Mouse (Mus musculus): ENCODE data around the gene Tbx5. TPM values are rescaled to one million over a fixed set of nuclear protein-coding genes. Genes with fewer than 3 reads are reported as not detected.

The Tbx5 gene
- polyA plus RNA-seq, 1 experiment from 2014 or later = not detected

- Histone ChIP-seq H3K27ac (ENCODE audit: low read depth, low read length) (no peak overlapping the region), H3K4me1 (replicated peaks; ENCODE audit: control insufficient read depth, insufficient read depth, low read length) (no peaks in the 10 kb centered on the region), H3K36me3 (ENCODE audit: control insufficient read depth, insufficient read depth, low read length) (no peaks in the 10 kb centered on the region), H3K27me3 (ENCODE audit: control insufficient read depth, insufficient read depth, low read length) (peaks cover 92% of the 10 kb centered on the region), H3K4me3 (ENCODE audit: low read depth, low read length) (no peak overlapping the region), H3K9me3 (ENCODE audit: control insufficient read depth, low read length) (no peaks in the 10 kb centered on the region), H3K9ac (ENCODE audit: low read depth, low read length) (no peak overlapping the region), H3K4me2 (replicated peaks; ENCODE audit: low read depth, low read length) (no peak overlapping the region)
- ATAC-seq (ENCODE audit: low FRiP score) (no peak), DNase-seq (ENCODE audit: low spot score) (peak; percentile 37)
These were observed 26.0 kb upstream of the Tbx5 start for GRCm38 (mm10) chr5:119806467-119806866.

GRCm38 (mm10) chr5:119807481-119808183, 24.8 kb upstream of the Tbx5 start:
- DNase-seq (ENCODE audit: low spot score) (peak; percentile 40), ATAC-seq (ENCODE audit: low FRiP score) (no peak)
- no peaks in the 10 kb centered on the region for H3K9me3 ChIP-seq (ENCODE audit: control insufficient read depth, low read length)
- H3K4me2 ChIP-seq (replicated peaks; ENCODE audit: low read depth, low read length) = no peak overlapping the region
- peaks cover 80% of the 10 kb centered on the region for H3K27me3 ChIP-seq (ENCODE audit: control insufficient read depth, insufficient read depth, low read length)
- no peak overlapping the region for H3K4me3 ChIP-seq (ENCODE audit: low read depth, low read length)
- no peak overlapping the region for H3K27ac ChIP-seq (ENCODE audit: low read depth, low read length)
- no peaks in the 10 kb centered on the region for H3K36me3 ChIP-seq (ENCODE audit: control insufficient read depth, insufficient read depth, low read length)
- under 1% methylated on average over 20 of the region's 20 CpGs for WGBS
- no peak overlapping the region for H3K9ac ChIP-seq (ENCODE audit: low read depth, low read length)
- H3K4me1 ChIP-seq (replicated peaks; ENCODE audit: control insufficient read depth, insufficient read depth, low read length) = no peaks in the 10 kb centered on the region

GRCm38 (mm10) chr5:119808713-119809112, 23.8 kb upstream of the Tbx5 start:
- H3K4me1 ChIP-seq (replicated peaks; ENCODE audit: control insufficient read depth, insufficient read depth, low read length) = no peaks in the 10 kb centered on the region
- H3K9me3 ChIP-seq (ENCODE audit: control insufficient read depth, low read length) = no peaks in the 10 kb centered on the region
- H3K4me3 ChIP-seq (ENCODE audit: low read depth, low read length) = no peak overlapping the region
- no peak overlapping the region for H3K27ac ChIP-seq (ENCODE audit: low read depth, low read length)
- H3K36me3 ChIP-seq (ENCODE audit: control insufficient read depth, insufficient read depth, low read length) = no peaks in the 10 kb centered on the region
- H3K27me3 ChIP-seq (ENCODE audit: control insufficient read depth, insufficient read depth, low read length) = peaks cover 69% of the 10 kb centered on the region
- ATAC-seq (ENCODE audit: low FRiP score) (no peak), DNase-seq (ENCODE audit: low spot score) (no peak)
- no peak overlapping the region for H3K4me2 ChIP-seq (replicated peaks; ENCODE audit: low read depth, low read length)
- no peak overlapping the region for H3K9ac ChIP-seq (ENCODE audit: low read depth, low read length)
- WGBS = 37% methylated on average over 6 of the region's 6 CpGs

GRCm38 (mm10) chr5:119810994-119811690, 21.3 kb upstream of the Tbx5 start:
- no peak overlapping the region for H3K4me2 ChIP-seq (replicated peaks; ENCODE audit: low read depth, low read length)
- ATAC-seq (ENCODE audit: low FRiP score) (no peak), DNase-seq (ENCODE audit: low spot score) (no peak)
- WGBS = 67% methylated on average over 12 of the region's 12 CpGs
- H3K36me3 ChIP-seq (ENCODE audit: control insufficient read depth, insufficient read depth, low read length) = no peaks in the 10 kb centered on the region
- peaks cover 45% of the 10 kb centered on the region for H3K27me3 ChIP-seq (ENCODE audit: control insufficient read depth, insufficient read depth, low read length)
- no peak overlapping the region for H3K27ac ChIP-seq (ENCODE audit: low read depth, low read length)
- H3K4me3 ChIP-seq (ENCODE audit: low read depth, low read length) = no peak overlapping the region
- H3K9ac ChIP-seq (ENCODE audit: low read depth, low read length) = no peak overlapping the region
- no peaks in the 10 kb centered on the region; the same call in 1 of the 2 replicates for H3K9me3 ChIP-seq (ENCODE audit: control insufficient read depth, low read length)
- H3K4me1 ChIP-seq (replicated peaks; ENCODE audit: control insufficient read depth, insufficient read depth, low read length) = no peaks in the 10 kb centered on the region

- no peaks in the 10 kb centered on the region for H3K36me3 ChIP-seq (ENCODE audit: control insufficient read depth, insufficient read depth, low read length)
- 54% methylated on average over 1 of the region's 1 CpGs for WGBS
- H3K9me3 ChIP-seq (ENCODE audit: control insufficient read depth, low read length) = no peaks in the 10 kb centered on the region; the same call in 1 of the 2 replicates
- DNase-seq (ENCODE audit: low spot score) (no peak), ATAC-seq (ENCODE audit: low FRiP score) (no peak)
- no peak overlapping the region for H3K4me2 ChIP-seq (replicated peaks; ENCODE audit: low read depth, low read length)
- H3K9ac ChIP-seq (ENCODE audit: low read depth, low read length) = no peak overlapping the region
- no peak overlapping the region for H3K27ac ChIP-seq (ENCODE audit: low read depth, low read length)
- no peak overlapping the region for H3K4me3 ChIP-seq (ENCODE audit: low read depth, low read length)
- H3K4me1 ChIP-seq (replicated peaks; ENCODE audit: control insufficient read depth, insufficient read depth, low read length) = no peaks in the 10 kb centered on the region
- H3K27me3 ChIP-seq (ENCODE audit: control insufficient read depth, insufficient read depth, low read length) = peaks cover 6% of the 10 kb centered on the region; the same call in 1 of the 2 replicates
These were observed 17.2 kb upstream of the Tbx5 start for GRCm38 (mm10) chr5:119815247-119815646.

GRCm38 (mm10) chr5:119820452-119820851, 12.0 kb upstream of the Tbx5 start:
- ATAC-seq (ENCODE audit: low FRiP score) = no peak
- Histone ChIP-seq H3K4me3 (ENCODE audit: low read depth, low read length) (no peak overlapping the region), H3K27me3 (ENCODE audit: control insufficient read depth, insufficient read depth, low read length) (peaks cover 11% of the 10 kb centered on the region; the same call in 1 of the 2 replicates), H3K4me2 (replicated peaks; ENCODE audit: low read depth, low read length) (no peak overlapping the region), H3K27ac (ENCODE audit: low read depth, low read length) (no peak overlapping the region), H3K9me3 (ENCODE audit: control insufficient read depth, low read length) (no peaks in the 10 kb centered on the region; the same call in 1 of the 2 replicates), H3K9ac (ENCODE audit: low read depth, low read length) (no peak overlapping the region), H3K36me3 (ENCODE audit: control insufficient read depth, insufficient read depth, low read length) (no peaks in the 10 kb centered on the region), H3K4me1 (replicated peaks; ENCODE audit: control insufficient read depth, insufficient read depth, low read length) (no peaks in the 10 kb centered on the region)
- DNase-seq (ENCODE audit: low spot score) = no peak
- WGBS = 86% methylated on average over 6 of the region's 6 CpGs

- no peak for ATAC-seq (ENCODE audit: low FRiP score)
- Histone ChIP-seq H3K27me3 (ENCODE audit: control insufficient read depth, insufficient read depth, low read length) (peaks cover 13% of the 10 kb centered on the region; the same call in 1 of the 2 replicates), H3K4me3 (ENCODE audit: low read depth, low read length) (no peak overlapping the region), H3K4me2 (replicated peaks; ENCODE audit: low read depth, low read length) (no peak overlapping the region), H3K27ac (ENCODE audit: low read depth, low read length) (no peak overlapping the region), H3K9ac (ENCODE audit: low read depth, low read length) (no peak overlapping the region), H3K9me3 (ENCODE audit: control insufficient read depth, low read length) (no peaks in the 10 kb centered on the region), H3K36me3 (ENCODE audit: control insufficient read depth, insufficient read depth, low read length) (no peaks in the 10 kb centered on the region), H3K4me1 (replicated peaks; ENCODE audit: control insufficient read depth, insufficient read depth, low read length) (no peaks in the 10 kb centered on the region)
- WGBS = 49% methylated on average over 2 of the region's 2 CpGs
- no peak for DNase-seq (ENCODE audit: low spot score)
These were observed 11.0 kb upstream of the Tbx5 start for GRCm38 (mm10) chr5:119821506-119821905.

GRCm38 (mm10) chr5:119827341-119827740, 5.1 kb upstream of the Tbx5 start:
- Histone ChIP-seq H3K27ac (ENCODE audit: low read depth, low read length) (no peak overlapping the region), H3K4me1 (replicated peaks; ENCODE audit: control insufficient read depth, insufficient read depth, low read length) (no peaks in the 10 kb centered on the region), H3K36me3 (ENCODE audit: control insufficient read depth, insufficient read depth, low read length) (no peaks in the 10 kb centered on the region), H3K9me3 (ENCODE audit: control insufficient read depth, low read length) (no peaks in the 10 kb centered on the region), H3K9ac (ENCODE audit: low read depth, low read length) (no peak overlapping the region), H3K4me2 (replicated peaks; ENCODE audit: low read depth, low read length) (no peak overlapping the region), H3K27me3 (ENCODE audit: control insufficient read depth, insufficient read depth, low read length) (peaks cover 59% of the 10 kb centered on the region), H3K4me3 (ENCODE audit: low read depth, low read length) (no peak overlapping the region)
- DNase-seq (ENCODE audit: low spot score) (no peak), ATAC-seq (ENCODE audit: low FRiP score) (no peak)
- 73% methylated on average over 6 of the region's 6 CpGs for WGBS

GRCm38 (mm10) chr5:119830611-119831010, 1.9 kb upstream of the Tbx5 start:
- WGBS = 5% methylated on average over 8 of the region's 8 CpGs

More at GRCm38 (mm10) chr5:119830611-119831010, 1.9 kb upstream of the Tbx5 start:
- Histone ChIP-seq H3K36me3 (ENCODE audit: control insufficient read depth, insufficient read depth, low read length) (no peaks in the 10 kb centered on the region), H3K27me3 (ENCODE audit: control insufficient read depth, insufficient read depth, low read length) (peaks cover 86% of the 10 kb centered on the region), H3K4me1 (replicated peaks; ENCODE audit: control insufficient read depth, insufficient read depth, low read length) (no peaks in the 10 kb centered on the region), H3K9ac (ENCODE audit: low read depth, low read length) (no peak overlapping the region), H3K27ac (ENCODE audit: low read depth, low read length) (no peak overlapping the region), H3K4me3 (ENCODE audit: low read depth, low read length) (no peak overlapping the region), H3K9me3 (ENCODE audit: control insufficient read depth, low read length) (no peaks in the 10 kb centered on the region), H3K4me2 (replicated peaks; ENCODE audit: low read depth, low read length) (no peak overlapping the region)
- peak; percentile 33 for DNase-seq (ENCODE audit: low spot score)
- ATAC-seq (ENCODE audit: low FRiP score) = no peak
